Mouse (Mus musculus): ENCODE data around the gene Cacna1g.

Cacna1g gene

GRCm38 (mm10) chr11:94473707-94474543 lies at the start of gene Cacna1g:
Cacna1g (minus strand) TSS chr11:94474198.
- DNase-seq, result peak; percentile 95

GRCm38 (mm10) chr11:94521219-94521843 lies 47.3 kb upstream of the Cacna1g start, which contains the start of gene Mycbpap:
Mycbpap (minus strand) TSS chr11:94521742.
- DNase-seq, result peak; percentile 68

DNA sequence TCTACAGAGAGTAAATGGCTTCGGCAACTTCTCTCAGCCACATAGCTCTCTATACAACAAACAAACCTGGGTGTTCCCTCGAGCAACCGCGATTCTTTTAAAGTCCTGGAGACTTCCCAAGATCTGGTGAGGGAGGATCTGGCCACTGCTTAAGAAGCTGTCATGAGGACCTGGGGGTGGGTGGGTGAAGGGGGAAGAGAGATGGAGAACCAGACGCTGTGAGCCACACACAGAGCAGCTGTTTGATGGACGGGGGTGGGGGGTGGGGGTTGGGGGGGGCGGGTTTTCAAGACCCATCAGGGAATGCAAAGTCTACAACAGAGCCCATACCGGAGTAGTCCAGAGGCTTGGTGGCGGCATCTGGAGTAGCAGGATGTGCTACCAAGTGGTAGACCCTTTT lies 39.5 kb upstream of the Cacna1g start:
- DNase-seq, result no peak

DNA sequence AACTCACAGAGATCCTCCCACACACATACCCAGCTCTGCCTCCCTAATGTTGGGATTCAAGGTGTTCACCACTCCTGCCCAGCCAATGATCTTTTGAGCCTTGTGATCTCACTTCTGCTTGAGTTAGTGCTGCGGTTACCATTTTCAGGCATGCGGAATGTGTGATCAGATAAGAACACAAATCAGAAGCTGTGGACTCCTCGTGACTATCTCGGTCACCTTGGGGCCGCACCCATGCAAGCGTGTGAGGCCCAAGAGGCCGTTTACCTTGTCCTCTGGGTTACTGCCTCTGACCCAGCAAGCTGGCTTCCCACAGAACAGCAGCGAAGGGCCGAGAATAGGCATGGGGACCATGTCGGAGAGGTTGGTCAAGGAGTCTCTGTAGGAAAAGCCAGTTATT lies 35.0 kb upstream of the Cacna1g start:
- no peak for DNase-seq

DNA sequence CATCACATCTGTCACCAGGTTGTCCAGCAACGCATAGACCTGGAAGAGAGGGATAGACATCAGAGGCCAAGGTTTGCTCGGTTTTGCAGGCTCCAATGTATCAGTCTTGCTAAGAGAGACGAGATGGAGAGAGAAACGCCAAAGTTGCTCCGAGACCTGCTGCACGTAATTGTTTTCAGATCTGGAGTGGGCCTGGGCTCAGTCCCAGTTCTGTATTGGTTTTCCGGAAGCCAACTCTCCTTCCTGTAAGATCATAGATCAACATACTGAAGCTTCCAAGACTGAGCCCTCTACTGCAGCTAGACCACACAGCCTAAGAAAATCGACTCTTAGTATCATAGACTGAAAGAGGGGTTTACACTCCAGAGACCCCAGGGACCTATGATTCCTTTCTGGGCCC lies 27.5 kb upstream of the Cacna1g start:
- DNase-seq, result no peak

GRCm38 (mm10) chr11:94500362-94500761 lies 26.4 kb upstream of the Cacna1g start:
- no peak for DNase-seq

GRCm38 (mm10) chr11:94499661-94500152 lies 25.7 kb upstream of the Cacna1g start, which contains the start of gene Epn3:
Epn3 (minus strand) TSS chr11:94499974.
- DNase-seq, result peak; percentile 75

DNA sequence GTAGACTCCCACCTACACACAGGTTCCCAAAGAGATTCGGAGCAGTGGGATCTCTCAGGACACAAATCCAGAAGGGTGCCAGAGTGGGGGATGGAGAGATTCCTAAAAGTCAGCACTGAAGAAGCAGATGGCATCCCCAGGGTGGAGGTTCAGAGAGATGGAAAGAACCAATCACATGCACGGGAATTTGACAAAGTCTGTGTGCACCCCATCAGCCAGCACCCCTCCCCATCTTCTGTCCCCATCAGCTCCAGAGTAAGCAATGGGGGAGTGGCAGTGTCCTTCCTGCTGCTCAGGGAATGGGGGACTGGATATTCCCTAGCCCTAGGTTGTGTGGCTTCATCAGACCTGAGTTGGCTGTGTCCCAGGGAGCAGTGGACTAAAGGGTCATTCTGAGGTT lies 25.0 kb upstream of the Cacna1g start:
- no peak for DNase-seq

DNA sequence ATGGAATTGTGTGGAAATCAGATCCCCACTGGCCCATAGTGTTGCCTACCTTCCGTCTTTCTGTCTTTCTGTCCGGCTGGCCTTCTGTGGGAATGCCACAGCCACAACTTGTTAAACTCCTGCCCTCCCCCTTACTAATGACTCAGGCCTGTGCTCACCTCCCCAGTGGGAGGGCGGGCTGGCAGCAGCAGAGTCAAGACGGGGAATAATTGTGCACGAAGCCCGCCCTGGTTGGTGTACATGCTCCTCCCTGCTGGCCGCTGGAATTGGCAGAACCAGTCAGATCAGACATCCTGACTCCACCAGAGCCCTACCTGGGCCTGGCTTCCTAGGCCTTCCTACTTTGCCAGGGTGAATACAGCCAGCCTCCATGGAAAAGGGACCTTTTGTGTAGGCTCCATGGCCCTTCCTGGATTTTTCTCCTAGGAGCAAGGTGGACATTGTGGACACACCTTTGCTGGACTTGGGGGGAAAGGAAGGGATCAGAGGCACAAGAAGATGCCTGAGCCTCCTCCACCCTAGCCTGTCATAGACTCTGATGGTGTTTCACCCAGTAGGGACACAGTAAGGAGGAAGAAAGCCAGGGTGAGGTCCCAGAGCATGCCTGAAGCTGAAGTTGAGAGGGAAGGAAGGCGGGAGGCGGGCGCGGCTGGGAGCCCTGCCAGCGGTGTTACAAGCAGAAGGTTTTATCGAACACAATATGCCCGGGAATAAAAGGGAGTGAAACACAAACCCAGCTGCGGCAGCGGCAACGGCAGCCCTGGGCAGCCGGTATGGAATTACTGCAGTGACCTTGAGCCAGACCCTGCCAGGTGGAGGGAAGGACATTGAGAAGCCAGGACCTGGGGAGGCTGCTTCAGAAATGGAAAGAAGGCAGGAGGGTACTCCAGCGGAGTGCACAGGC lies 24.3 kb upstream of the Cacna1g start:
- peak; percentile 69 for DNase-seq

DNA sequence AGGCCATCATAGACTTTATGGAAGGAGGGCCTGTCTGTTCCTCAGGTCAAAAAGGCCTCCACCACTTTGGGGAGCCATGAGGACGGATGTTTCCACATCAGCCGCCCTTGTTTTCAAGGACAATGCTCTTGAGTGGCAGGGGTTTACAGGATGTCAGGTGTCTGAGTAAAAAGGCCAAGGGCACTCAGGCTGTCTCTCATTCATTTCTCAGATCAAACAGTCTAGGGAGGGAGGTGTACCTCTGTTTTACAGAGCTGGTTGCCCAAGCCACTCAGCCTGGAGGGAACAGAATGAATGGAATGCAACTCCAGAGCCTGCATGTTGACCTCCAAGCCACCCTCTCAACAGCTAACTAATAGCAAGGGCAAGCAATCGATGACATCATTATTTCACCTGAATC lies 21.4 kb upstream of the Cacna1g start:
- peak; percentile 55 for DNase-seq

DNA sequence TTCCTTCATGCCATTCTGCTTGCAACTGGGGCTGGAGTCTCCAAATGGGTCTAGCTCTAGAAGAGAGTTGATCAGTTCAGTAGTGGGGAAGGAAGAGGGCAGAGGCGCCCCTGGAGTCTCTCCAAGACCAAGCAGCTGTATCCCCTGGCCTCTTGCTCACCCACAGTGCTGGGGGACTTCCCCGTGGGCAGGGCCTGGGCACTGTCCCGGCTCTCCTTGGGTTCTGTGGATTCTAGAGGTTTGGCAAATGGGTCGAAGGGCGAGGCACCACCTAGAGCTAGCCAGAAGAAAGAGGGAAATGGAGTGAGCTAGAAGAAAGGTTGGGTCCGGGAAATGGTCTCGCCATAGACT lies 17.7 kb upstream of the Cacna1g start:
- DNase-seq, result no peak

DNA sequence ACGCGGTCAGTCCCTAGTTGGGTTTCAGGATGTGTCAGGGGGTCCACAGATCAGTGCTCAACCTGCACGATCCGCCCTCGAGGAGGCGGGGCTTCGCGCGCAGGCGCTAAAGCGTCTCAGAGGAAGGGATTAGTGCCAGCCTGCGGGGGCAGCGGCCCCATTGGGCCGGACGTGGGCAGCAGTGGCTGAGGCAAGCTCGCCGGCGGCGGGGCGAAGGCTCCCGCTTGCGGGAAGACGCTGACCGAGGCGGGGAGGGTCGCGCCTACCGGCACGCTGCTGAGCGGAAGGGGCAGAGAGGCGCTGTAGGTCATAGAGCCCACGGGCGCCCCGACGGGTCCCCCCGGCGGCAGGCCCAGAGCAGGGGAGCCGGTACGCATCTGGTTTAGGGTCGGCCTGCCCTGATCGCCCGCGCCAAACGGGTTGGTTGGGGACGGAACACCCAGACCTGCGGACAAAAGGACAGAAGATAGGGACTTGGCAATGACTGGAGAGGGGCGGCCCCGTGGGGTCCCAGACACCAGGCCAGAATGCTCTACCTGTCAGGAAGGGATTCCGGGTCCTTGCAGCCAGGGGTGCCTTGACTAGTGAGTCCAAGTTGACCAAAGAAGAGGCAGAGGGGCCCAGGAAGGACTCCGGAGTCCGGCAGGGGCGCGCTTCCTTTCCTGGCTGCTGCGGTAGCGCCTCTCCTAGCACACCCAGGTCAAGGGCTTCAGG lies 17.2 kb upstream of the Cacna1g start:
- DNase-seq, result peak; percentile 62

- DNase-seq, result no peak
These were observed 15.7 kb upstream of the Cacna1g start for GRCm38 (mm10) chr11:94489745-94490144.

DNA sequence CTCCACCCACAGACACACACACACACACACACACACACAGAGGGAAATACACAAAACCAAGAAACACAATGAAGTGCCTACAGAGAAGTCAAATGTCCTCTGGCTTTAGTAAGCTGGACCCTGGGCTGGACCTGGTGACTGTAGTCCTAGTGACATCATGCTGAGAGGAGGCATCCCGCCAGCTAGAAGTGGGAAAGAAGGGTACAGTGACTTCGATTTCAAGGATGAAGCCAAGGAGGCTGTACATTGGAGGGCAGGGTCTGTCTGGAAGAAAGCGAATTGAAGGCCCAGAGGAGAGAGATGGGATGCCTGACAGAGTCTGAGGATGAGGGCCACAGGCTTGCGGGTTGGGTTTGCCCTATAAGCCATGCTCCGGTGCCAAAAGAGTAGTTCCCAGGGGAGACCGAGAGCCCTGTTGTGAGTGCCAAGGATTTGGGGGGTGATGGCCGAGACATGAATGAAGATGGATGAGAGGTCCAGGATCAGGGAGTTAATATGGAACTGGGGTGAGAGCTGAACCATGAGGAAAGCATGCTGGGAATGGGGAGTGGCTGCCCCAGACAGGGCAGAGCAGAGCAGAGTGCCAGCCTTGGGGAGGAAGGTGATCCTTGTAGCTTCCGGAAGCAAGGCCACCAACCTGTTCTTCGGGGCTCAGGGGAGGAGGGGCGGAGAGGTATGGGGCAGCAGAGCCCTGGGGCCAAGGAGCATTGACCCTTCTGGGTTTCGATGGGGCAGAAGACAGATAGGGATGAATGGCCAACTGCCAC lies 15.0 kb upstream of the Cacna1g start:
- no peak for DNase-seq

DNA sequence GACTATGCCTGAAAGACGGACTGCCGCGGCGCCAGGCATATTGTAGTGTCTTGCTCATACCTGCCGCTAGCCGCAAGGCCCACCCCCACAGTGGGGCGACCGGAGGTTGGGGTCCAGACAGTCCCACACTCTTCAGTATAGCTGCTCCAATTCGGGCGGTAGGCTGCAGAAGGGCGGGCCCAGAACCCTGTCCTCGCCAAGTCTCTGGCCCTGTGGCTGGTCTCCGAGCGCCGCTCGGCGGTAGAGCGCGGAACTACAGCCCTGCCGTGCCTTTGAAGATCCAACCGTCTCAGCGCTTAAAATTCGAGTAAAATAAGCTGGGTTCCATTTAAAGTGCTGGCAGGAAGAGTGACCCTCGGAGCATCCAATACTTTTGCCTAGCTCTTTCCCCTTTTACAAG lies 12.0 kb upstream of the Cacna1g start, which contains the start of gene Spata20:
TSS of gene Spata20 (minus strand) at position 179 of the 400 bp plus-strand sequence.
- peak; percentile 90 for DNase-seq

DNA sequence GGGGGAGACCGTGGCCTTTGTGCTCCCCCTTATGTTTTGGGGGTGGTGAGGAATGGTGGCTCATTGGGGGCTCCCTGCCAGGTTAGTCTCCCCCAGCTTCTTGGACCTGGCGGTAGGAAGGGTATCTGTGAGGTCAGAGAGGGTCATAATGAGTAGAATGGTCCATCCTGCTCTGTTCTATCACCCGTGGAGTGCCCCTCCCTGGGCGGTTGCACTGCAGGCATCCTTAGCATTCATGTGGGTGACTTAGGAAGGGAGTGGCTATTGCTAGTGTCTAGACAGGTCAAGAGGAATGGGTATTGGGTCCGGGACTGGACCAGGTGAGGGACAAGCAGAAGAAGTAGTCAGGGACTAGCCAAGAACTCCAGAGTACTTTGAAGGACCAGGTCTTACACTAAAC lies 11.2 kb upstream of the Cacna1g start:
- no peak for DNase-seq

GRCm38 (mm10) chr11:94484636-94485035 lies 10.6 kb upstream of the Cacna1g start:
- no peak for DNase-seq

GRCm38 (mm10) chr11:94483921-94484320 lies 9.9 kb upstream of the Cacna1g start:
- no peak for DNase-seq

DNA sequence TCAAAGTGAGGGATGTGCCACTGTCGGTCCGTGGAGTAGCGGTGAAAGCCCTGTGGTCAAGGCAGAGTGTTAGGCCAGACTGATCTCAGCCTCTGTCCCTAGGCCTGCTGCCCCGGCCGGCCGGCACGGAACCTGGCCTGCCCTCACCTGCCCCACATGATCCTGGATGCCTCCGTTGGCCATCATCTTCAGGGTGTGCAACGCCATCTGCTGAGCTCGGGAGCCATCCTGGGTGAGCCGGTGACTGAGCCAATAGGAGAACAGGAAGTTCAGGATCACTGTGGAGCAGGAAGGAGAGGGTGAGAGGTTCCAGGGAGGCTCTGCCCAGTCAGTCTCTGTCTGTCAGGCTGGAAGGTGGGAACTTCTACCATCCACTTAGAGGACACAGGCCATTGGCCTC lies 9.4 kb upstream of the Cacna1g start:
- no peak for DNase-seq

DNA sequence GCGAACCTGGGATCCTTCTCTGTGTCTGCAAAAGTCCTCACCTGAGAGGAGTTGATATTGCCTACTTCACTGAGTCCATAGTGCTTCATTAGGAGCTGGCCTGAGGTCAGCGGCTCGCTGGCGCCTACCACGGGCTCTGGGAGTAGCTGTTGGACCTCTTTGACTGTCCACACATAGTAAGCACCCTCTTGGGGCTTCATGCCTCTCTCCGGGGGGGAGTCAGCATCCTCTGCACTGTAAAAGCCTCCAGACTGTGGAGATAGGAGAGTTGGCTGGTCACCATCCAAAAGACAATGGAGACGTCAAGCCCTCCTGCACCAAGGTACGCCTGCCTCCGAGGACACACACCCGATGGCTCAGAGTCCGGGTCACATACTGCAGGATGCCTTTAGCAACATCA lies 8.7 kb upstream of the Cacna1g start:
- no peak for DNase-seq

DNA sequence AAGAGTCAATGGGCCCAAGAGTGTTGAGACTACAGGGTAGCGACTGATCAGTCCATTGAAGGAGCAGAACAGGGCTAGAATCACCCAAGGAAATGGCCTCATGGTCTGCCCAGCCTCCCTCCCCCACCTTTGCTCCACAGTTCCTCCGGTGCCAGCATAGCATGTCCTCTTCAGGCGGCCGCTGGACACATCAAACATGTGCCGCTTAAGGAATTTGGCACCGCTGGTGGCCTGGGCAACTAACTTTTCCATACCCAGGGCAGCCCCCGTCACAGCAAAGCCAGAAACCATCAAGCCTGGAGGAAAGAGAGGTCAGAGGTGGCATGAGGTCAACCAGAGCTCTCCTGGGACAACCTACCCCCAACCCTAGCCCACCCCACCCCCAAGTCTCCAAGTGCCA lies 8.0 kb upstream of the Cacna1g start:
- no peak for DNase-seq

- DNase-seq, result no peak
These were observed 6.4 kb upstream of the Cacna1g start for GRCm38 (mm10) chr11:94480382-94480781.

All from lung, postnatal 10 days (tissue).